Mouse (Mus musculus) thymus, postnatal 25 days (tissue): ENCODE data around the gene Tll1.
"Not testable (repeated sequence)": the region's sequence is repeated elsewhere in the genome, so short reads cannot be mapped to it uniquely, and the experiment has no call there.

ENCODE experiments used
- DNase-seq: peaks from one replicate; pipeline ENCODE4 v3.0.0; 2022

Tll1 gene

GRCm38 (mm10) chr8:64057571-64057970 lies 148.5 kb downstream of the Tll1 start:
- DNase-seq: no peak

- DNase-seq: no peak
These were observed 157.5 kb downstream of the Tll1 start for GRCm38 (mm10) chr8:64048556-64048955.

- DNase-seq: no peak
These were observed 158.0 kb downstream of the Tll1 start for GRCm38 (mm10) chr8:64047963-64048505.

GRCm38 (mm10) chr8:64041303-64041884 lies 164.7 kb downstream of the Tll1 start:
- no peak for DNase-seq

- DNase-seq: no peak
These were observed 175.2 kb downstream of the Tll1 start for GRCm38 (mm10) chr8:64030672-64031385.

- DNase-seq: no peak
These were observed 176.0 kb downstream of the Tll1 start for GRCm38 (mm10) chr8:64030081-64030480.

GRCm38 (mm10) chr8:64029525-64029924 lies 176.5 kb downstream of the Tll1 start:
- DNase-seq: no peak

GRCm38 (mm10) chr8:64024359-64024758 lies 181.7 kb downstream of the Tll1 start:
- DNase-seq: no peak

- no peak for DNase-seq
These were observed 182.5 kb downstream of the Tll1 start for GRCm38 (mm10) chr8:64023579-64023978.

- no peak for DNase-seq
These were observed 183.0 kb downstream of the Tll1 start for GRCm38 (mm10) chr8:64023027-64023426.

GRCm38 (mm10) chr8:63970612-63971391 lies 235.3 kb downstream of the Tll1 start:
- not testable (repeated sequence) for DNase-seq
